ENCODE assay signal across 8 mouse cellular contexts in genomic region chr1:89323091-89323490, GRCm38 (mm10).
A peak's percentile ranks its signal among the peaks of the same experiment; 100 is the strongest.
DNase-seq lines count a peak whose midpoint lies in the region; ATAC-seq and TF ChIP-seq lines count a peak whose summit lies in the region.

No protein-coding gene starts in this region.

- no peaks in the 10 kb centered on the region for H3K9me3 ChIP-seq in hindbrain, embryonic 10.5 days
- no peaks in the 10 kb centered on the region for H3K9me3 ChIP-seq in hindbrain, embryonic 13.5 days

- H3K27me3 ChIP-seq in hindbrain, embryonic 10.5 days (ENCODE audit: insufficient read depth, poor library complexity, severe bottlenecking), result no peaks in the 10 kb centered on the region
- H3K27me3 ChIP-seq in hindbrain, embryonic 13.5 days, result no peaks in the 10 kb centered on the region
- no peaks in the 10 kb centered on the region for H3K27me3 ChIP-seq in thymus, adult 2 months (ENCODE audit: control insufficient read depth, insufficient read depth, low read length)

- 36% methylated on average over 2 of the region's 2 CpGs for WGBS in hindbrain, embryonic 10.5 days
- 45% methylated on average over 2 of the region's 2 CpGs for WGBS in hindbrain, embryonic 13.5 days
- WGBS in thymus, adult 2 months, result 64% methylated on average over 2 of the region's 2 CpGs

- H3K4me3 ChIP-seq in hindbrain, embryonic 10.5 days, result no peak overlapping the region
- no peak overlapping the region for H3K4me3 ChIP-seq in hindbrain, embryonic 13.5 days
- H3K4me3 ChIP-seq in thymus, adult 2 months (ENCODE audit: control insufficient read depth, insufficient read depth, low read length), result no peak overlapping the region

- peak; percentile 70 for DNase-seq in hindbrain, embryonic 10.5 days (ENCODE audit: low spot score)
- peak; percentile 34 for DNase-seq in thymus, adult 2 months
- no peak for DNase-seq in thymus, adult 18-20 months
- DNase-seq in heart, postnatal 4 days, result peak; percentile 73
- peak; percentile 83 for DNase-seq in lung, postnatal 36 days
- DNase-seq in T-cell, adult 2 months (ENCODE audit: low spot score), result no peak

- H3K27ac ChIP-seq in hindbrain, embryonic 10.5 days, result no peak overlapping the region
- H3K27ac ChIP-seq in hindbrain, embryonic 13.5 days, result no peak overlapping the region
- H3K27ac ChIP-seq in thymus, adult 2 months (ENCODE audit: control insufficient read depth, insufficient read depth, low read length), result no peak overlapping the region

- TF ChIP-seq POLR2A in thymus, adult 2 months (IDR thresholded peaks at IDR 0.05; ENCODE audit: control insufficient read depth, extremely low read depth, insufficient read depth, low read length, poor library complexity), result no peak

- H3K36me3 ChIP-seq in hindbrain, embryonic 10.5 days, result no peaks in the 10 kb centered on the region
- no peaks in the 10 kb centered on the region for H3K36me3 ChIP-seq in hindbrain, embryonic 13.5 days
- H3K36me3 ChIP-seq in thymus, adult 2 months (ENCODE audit: control insufficient read depth, insufficient read depth, low read length), result no peaks in the 10 kb centered on the region

- no peak overlapping the region for H3K4me2 ChIP-seq in hindbrain, embryonic 13.5 days

- ATAC-seq in hindbrain, embryonic 13.5 days (ENCODE audit: low FRiP score), result no peak
- ATAC-seq in common myeloid progenitor, adult 5-6 weeks (replicated peaks; ENCODE audit: low read depth, poor library complexity, severe bottlenecking), result 0 out of 2 replicates have a peak, but pooled peaks have one; percentile 68

- H3K4me1 ChIP-seq in hindbrain, embryonic 10.5 days (replicated peaks), result 0 out of 2 replicates have a peak, but pooled peaks cover 4% of the 10 kb centered on the region
- no peaks in the 10 kb centered on the region for H3K4me1 ChIP-seq in hindbrain, embryonic 13.5 days (replicated peaks)
- no peaks in the 10 kb centered on the region for H3K4me1 ChIP-seq in thymus, adult 2 months (replicated peaks; ENCODE audit: control insufficient read depth, insufficient read depth, low read length)

- no peak for TF ChIP-seq CTCF in thymus, adult 2 months (IDR thresholded peaks at IDR 0.05; ENCODE audit: borderline replicate concordance, control insufficient read depth, extremely low read depth, insufficient read depth, low read length, poor library complexity)

- H3K9ac ChIP-seq in hindbrain, embryonic 13.5 days, result no peak overlapping the region

Comparison
In these comparisons a context has a peak if more than half of its experiments do, and no peak if none do; other contexts are left out.
1. DNase-seq: peak in hindbrain, embryonic 10.5 days (single experiment), thymus, adult 2 months (single experiment), heart, postnatal 4 days (single experiment) and lung, postnatal 36 days (single experiment); none in thymus, adult 18-20 months (0 of 2) and T-cell, adult 2 months (single experiment).